Mouse (Mus musculus) macrophage (primary cell): ENCODE data around the gene Nabp2. TPM values are rescaled to one million over a fixed set of nuclear protein-coding genes. Genes with fewer than 3 reads are reported as not detected.

ENCODE experiments used
- H3K27ac ChIP-seq: fragments of 350-480 bp; formaldehyde crosslinking; 2 replicates; pipeline ENCODE4 v1.9.0; 2021
- H3K36me3 ChIP-seq: fragments of 350-480 bp; formaldehyde crosslinking; 2 replicates; pipeline ENCODE4 v1.9.0; 2021; ENCODE audit errors: inconsistent target
- H3K4me3 ChIP-seq: fragments of 350-480 bp; formaldehyde crosslinking; 2 replicates; pipeline ENCODE4 v1.9.0; 2021; ENCODE audit errors: inconsistent target
- H3K79me2 ChIP-seq: fragments of 350-480 bp; formaldehyde crosslinking; 2 replicates; pipeline ENCODE4 v1.9.0; 2021; ENCODE audit errors: inconsistent target
- WGBS: methylation state at CpG from one replicate; pipeline ENCODE4 v1.1.7; 2026; ENCODE audit warnings: inconsistent platforms; ENCODE audit not compliant: missing documents; 5-methylcytosine and 5-hydroxymethylcytosine counted together
- polyA plus RNA-seq: library from polyadenylated mRNA; stranded (reverse); fragments of 250-400 nt; gene quantifications from 3 replicates; pipeline ENCODE4 v1.2.4, GENCODE M21; 2018; ENCODE audit warnings: inconsistent platforms

Gene Nabp2
- polyA plus RNA-seq, 1 experiment from 2014 or later = 130 TPM

GRCm38 (mm10) chr10:128388941-128389340, 22.4 kb downstream of the Nabp2 start:
- 86% methylated on average over 11 of the region's 14 CpGs for WGBS
- no peaks in the 10 kb centered on the region for H3K79me2 ChIP-seq
- H3K27ac ChIP-seq = no peak overlapping the region
- no peak overlapping the region for H3K4me3 ChIP-seq
- H3K36me3 ChIP-seq = peaks cover 99% of the 10 kb centered on the region

- H3K79me2 ChIP-seq = no peaks in the 10 kb centered on the region; the same call in 1 of the 2 replicates
- H3K27ac ChIP-seq = no peak overlapping the region
- WGBS = 99% methylated on average over 7 of the region's 7 CpGs
- H3K36me3 ChIP-seq = peaks cover 97% of the 10 kb centered on the region
- H3K4me3 ChIP-seq = no peak overlapping the region
Observed at GRCm38 (mm10) chr10:128385902-128386301, 25.4 kb downstream of the Nabp2 start.

- Histone ChIP-seq H3K36me3 (peaks cover 82% of the 10 kb centered on the region), H3K27ac (no peak overlapping the region), H3K79me2 (peaks cover 25% of the 10 kb centered on the region), H3K4me3 (no peak overlapping the region)
- 98% methylated on average over 8 of the region's 8 CpGs for WGBS
Observed at GRCm38 (mm10) chr10:128382482-128382881, 28.8 kb downstream of the Nabp2 start.

- 87% methylated on average over 5 of the region's 5 CpGs for WGBS
- peaks cover 26% of the 10 kb centered on the region for H3K79me2 ChIP-seq
- no peak overlapping the region for H3K27ac ChIP-seq
- H3K36me3 ChIP-seq = peaks cover 63% of the 10 kb centered on the region
- H3K4me3 ChIP-seq = no peak overlapping the region
Observed at GRCm38 (mm10) chr10:128380565-128380964, 30.7 kb downstream of the Nabp2 start.

- H3K4me3 ChIP-seq = no peak overlapping the region
- 84% methylated on average over 7 of the region's 7 CpGs for WGBS
- no peak overlapping the region for H3K27ac ChIP-seq
- H3K36me3 ChIP-seq = peaks cover 50% of the 10 kb centered on the region
- peaks cover 26% of the 10 kb centered on the region for H3K79me2 ChIP-seq
Observed at GRCm38 (mm10) chr10:128379260-128379659, 32.0 kb downstream of the Nabp2 start.

- no peak overlapping the region for H3K27ac ChIP-seq
- WGBS = 84% methylated on average over 3 of the region's 3 CpGs
- peaks cover 42% of the 10 kb centered on the region for H3K36me3 ChIP-seq
- no peak overlapping the region for H3K4me3 ChIP-seq
- peaks cover 26% of the 10 kb centered on the region for H3K79me2 ChIP-seq
Observed at GRCm38 (mm10) chr10:128378462-128378861, 32.8 kb downstream of the Nabp2 start.

- Histone ChIP-seq H3K79me2 (peaks cover 26% of the 10 kb centered on the region), H3K36me3 (peaks cover 37% of the 10 kb centered on the region), H3K4me3 (peak overlapping the region; percentile 76), H3K27ac (peak overlapping the region; percentile 39)
- WGBS = 76% methylated on average over 14 of the region's 14 CpGs
Observed at GRCm38 (mm10) chr10:128377940-128378448, 33.3 kb downstream of the Nabp2 start.

GRCm38 (mm10) chr10:128377222-128377939, 33.9 kb downstream of the Nabp2 start:
- Histone ChIP-seq H3K4me3 (peak overlapping the region; percentile 76), H3K36me3 (peaks cover 31% of the 10 kb centered on the region), H3K27ac (peak overlapping the region; percentile 39), H3K79me2 (peaks cover 26% of the 10 kb centered on the region)
- WGBS = under 1% methylated on average over 45 of the region's 47 CpGs

- 1% methylated on average over 73 of the region's 73 CpGs for WGBS
- Histone ChIP-seq H3K36me3 (peaks cover 24% of the 10 kb centered on the region), H3K4me3 (peak within 1 kb of the TSS; percentile 76), H3K79me2 (peaks cover 26% of the 10 kb centered on the region), H3K27ac (peak within 1 kb of the TSS; percentile 77)
Observed at GRCm38 (mm10) chr10:128376455-128377211, 34.7 kb downstream of the Nabp2 start, which contains the start of gene Ankrd52. Ankrd52 (plus strand) TSS chr10:128377115.

GRCm38 (mm10) chr10:128376099-128376454, 35.2 kb downstream of the Nabp2 start:
- Histone ChIP-seq H3K4me3 (peak overlapping the region; percentile 22; the same call in 1 of the 2 replicates), H3K27ac (peak overlapping the region; percentile 77), H3K79me2 (peaks cover 26% of the 10 kb centered on the region), H3K36me3 (peaks cover 20% of the 10 kb centered on the region; the same call in 1 of the 2 replicates)
- WGBS = 66% methylated on average over 4 of the region's 4 CpGs

- H3K79me2 ChIP-seq = peaks cover 21% of the 10 kb centered on the region
- WGBS = 100% methylated on average over 6 of the region's 6 CpGs
- peak overlapping the region; percentile 85 for H3K27ac ChIP-seq
- no peak overlapping the region for H3K4me3 ChIP-seq
- H3K36me3 ChIP-seq = peaks cover 7% of the 10 kb centered on the region; the same call in 1 of the 2 replicates
Observed at GRCm38 (mm10) chr10:128374393-128374792, 36.9 kb downstream of the Nabp2 start.

GRCm38 (mm10) chr10:128372989-128373748, 38.1 kb downstream of the Nabp2 start:
- Histone ChIP-seq H3K27ac (peak overlapping the region; percentile 85), H3K4me3 (no peak overlapping the region), H3K79me2 (peaks cover 10% of the 10 kb centered on the region), H3K36me3 (no peaks in the 10 kb centered on the region)
- 36% methylated on average over 5 of the region's 6 CpGs for WGBS

- peaks cover 12% of the 10 kb centered on the region for H3K79me2 ChIP-seq
- H3K4me3 ChIP-seq = no peak overlapping the region
- H3K36me3 ChIP-seq = no peaks in the 10 kb centered on the region
- WGBS = 81% methylated on average over 5 of the region's 5 CpGs
- peak overlapping the region; percentile 85 for H3K27ac ChIP-seq
Observed at GRCm38 (mm10) chr10:128372142-128372541, 39.1 kb downstream of the Nabp2 start.

- Histone ChIP-seq H3K36me3 (no peaks in the 10 kb centered on the region), H3K4me3 (no peak overlapping the region), H3K27ac (no peak overlapping the region), H3K79me2 (peaks cover 27% of the 10 kb centered on the region)
- 58% methylated on average over 4 of the region's 4 CpGs for WGBS
Observed at GRCm38 (mm10) chr10:128370601-128371000, 40.7 kb downstream of the Nabp2 start.
